Comparison of ENCODE assay signal across 14 mouse cellular contexts in the genomic region with DNA sequence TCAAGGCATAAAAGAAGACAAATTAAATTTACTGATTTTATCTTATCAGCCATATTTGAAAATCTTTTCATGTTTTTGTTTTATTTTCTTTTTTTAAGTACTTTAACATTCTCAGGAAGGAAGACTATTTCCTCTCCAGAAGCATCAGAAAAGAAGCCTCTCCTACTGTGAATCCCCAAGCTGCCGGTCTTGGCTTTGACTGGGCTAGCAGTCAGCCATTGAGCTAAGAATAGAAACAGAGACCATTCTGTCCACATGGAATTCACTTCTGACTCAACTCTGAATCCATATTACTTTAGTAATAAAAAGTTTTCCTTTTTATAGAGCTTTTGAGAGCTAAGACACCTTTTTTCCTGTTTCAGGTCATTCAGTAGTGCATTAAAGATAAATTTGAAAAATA.
"Had no signal": no experiment of that assay in that cellular context is flagged by ENCODE, and none has a peak within 500 bp of the region (broad histone marks: within the 10 kb centered on the region; RNA-seq: fewer than 3 reads in every experiment).

No protein-coding gene starts in this region.

- H3K27me3 ChIP-seq: limb, embryonic 13.5 days; liver, embryonic 15.5 days; midbrain, embryonic 13.5 days had no signal

- H3K9me3 ChIP-seq: limb, embryonic 13.5 days; liver, embryonic 15.5 days; midbrain, embryonic 13.5 days had no signal

- ATAC-seq: lung, postnatal 0 days; midbrain, embryonic 13.5 days had no signal

- DNase-seq: kidney, postnatal 10 days; kidney, postnatal 4 days; lung, adult 2 months; lung, postnatal 36 days; right cerebral cortex, adult 18-20 months; right cerebral cortex, postnatal 25 days; thymus, postnatal 4 days had no signal

- H3K36me3 ChIP-seq: limb, embryonic 13.5 days; liver, embryonic 15.5 days; midbrain, embryonic 13.5 days had no signal

- H3K4me3 ChIP-seq: layer of hippocampus, adult 2 months; limb, embryonic 13.5 days; liver, embryonic 15.5 days; midbrain, embryonic 13.5 days had no signal

- H3K9ac ChIP-seq: limb, embryonic 13.5 days; liver, embryonic 15.5 days; midbrain, embryonic 13.5 days had no signal

- H3K4me2 ChIP-seq: limb, embryonic 13.5 days; liver, embryonic 11.5 days; liver, embryonic 15.5 days; midbrain, embryonic 13.5 days had no signal

- H3K27ac ChIP-seq: layer of hippocampus, adult 2 months; limb, embryonic 13.5 days; liver, embryonic 15.5 days; midbrain, embryonic 13.5 days; stomach, postnatal 0 days had no signal

- H3K4me1 ChIP-seq: limb, embryonic 13.5 days; liver, embryonic 15.5 days; midbrain, embryonic 13.5 days had no signal
